Mouse (Mus musculus): ENCODE data around the gene Ankrd2. TPM values are rescaled to one million over a fixed set of nuclear protein-coding genes. Genes with fewer than 3 reads are reported as not detected.

Gene Ankrd2
- polyA plus RNA-seq, 1 experiment from 2014 or later: 0.11 TPM

DNA sequence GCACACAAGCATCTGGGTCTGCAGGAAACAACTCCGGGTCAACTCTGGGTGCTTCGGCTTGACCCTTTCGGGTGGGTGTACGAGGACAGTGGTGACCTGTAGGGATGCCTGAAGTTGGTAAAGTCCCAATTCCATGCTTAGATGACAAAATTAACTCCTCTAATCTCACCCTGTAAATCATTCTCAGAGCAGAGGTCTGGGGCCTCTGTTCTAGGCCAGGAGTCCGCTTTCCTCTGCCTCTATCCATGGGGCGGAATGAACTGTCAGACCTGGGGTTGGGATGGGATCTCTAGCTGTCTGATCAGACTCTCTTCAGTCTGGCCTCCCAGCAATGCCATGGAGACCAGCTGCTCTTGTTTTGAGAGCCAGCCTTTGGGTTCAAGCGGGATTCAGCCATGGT, 25.6 kb downstream of the Ankrd2 start:
- H3K4me2 ChIP-seq: no peak overlapping the region
- no peak overlapping the region for H3K4me3 ChIP-seq
- ATAC-seq: no peak; the same call in 1 of the 2 replicates
- no peaks in the 10 kb centered on the region for H3K4me1 ChIP-seq
- WGBS (ENCODE audit: insufficient replicate concordance): 81% methylated on average over 7 of the region's 7 CpGs
- no peaks in the 10 kb centered on the region for H3K27me3 ChIP-seq (replicated peaks)
- peaks cover 2% of the 10 kb centered on the region; the same call in 1 of the 2 replicates for H3K36me3 ChIP-seq
- no peaks in the 10 kb centered on the region for H3K9me3 ChIP-seq (replicated peaks)
- H3K27ac ChIP-seq: no peak overlapping the region
- H3K9ac ChIP-seq: no peak overlapping the region

DNA sequence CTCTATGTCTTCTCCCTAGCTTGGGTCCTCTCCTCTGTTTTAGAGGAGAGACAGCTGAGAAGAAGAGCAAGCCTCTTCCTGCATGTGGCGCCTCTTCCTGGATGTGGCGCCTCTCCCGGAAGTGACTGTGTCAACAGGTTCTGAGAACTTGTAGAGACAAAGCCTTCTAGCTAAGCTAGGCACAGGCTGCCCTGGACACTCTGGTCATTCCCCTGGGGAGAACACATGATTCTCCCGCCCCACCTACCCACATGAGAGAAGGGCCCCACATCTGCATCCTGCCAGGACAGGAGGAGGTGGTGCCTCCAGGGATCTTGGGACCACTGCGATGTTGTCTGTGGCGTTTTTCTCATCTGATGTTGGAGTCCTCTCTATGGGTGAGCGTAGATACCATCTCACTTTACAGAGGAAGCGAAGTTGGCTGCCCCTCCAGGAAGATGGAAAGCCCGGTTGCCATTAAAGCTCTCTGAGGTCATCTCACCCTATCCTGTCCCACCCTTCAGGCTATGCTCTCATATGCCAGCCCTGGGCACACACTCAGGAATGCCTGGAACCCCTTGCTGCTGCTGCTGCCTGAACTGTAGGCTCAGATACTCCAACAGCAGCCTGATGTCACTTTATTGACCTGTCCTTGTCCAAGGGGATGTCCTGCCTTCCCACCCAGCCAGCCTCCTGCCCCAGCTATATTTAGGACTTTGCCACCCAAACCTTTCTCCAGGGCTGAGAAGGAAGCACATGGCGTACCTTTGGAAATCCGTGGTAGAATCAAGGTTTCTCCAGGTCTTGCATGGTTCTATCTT, 32.8 kb downstream of the Ankrd2 start:
- H3K4me1 ChIP-seq: peaks cover 4% of the 10 kb centered on the region; the same call in 1 of the 2 replicates
- no peak for ATAC-seq
- no peak overlapping the region for H3K27ac ChIP-seq
- H3K27me3 ChIP-seq (replicated peaks): no peaks in the 10 kb centered on the region
- peaks cover 6% of the 10 kb centered on the region; the same call in 1 of the 2 replicates for H3K36me3 ChIP-seq
- 61% methylated on average over 11 of the region's 11 CpGs for WGBS (ENCODE audit: insufficient replicate concordance)
- H3K4me2 ChIP-seq: no peak overlapping the region
- no peak overlapping the region for H3K4me3 ChIP-seq
- no peaks in the 10 kb centered on the region for H3K9me3 ChIP-seq (replicated peaks)
- H3K9ac ChIP-seq: no peak overlapping the region

GRCm38 (mm10) chr19:42069241-42069525, 33.4 kb downstream of the Ankrd2 start:
- Histone ChIP-seq H3K9me3 (replicated peaks) (no peaks in the 10 kb centered on the region), H3K4me1 (peaks cover 4% of the 10 kb centered on the region; the same call in 1 of the 2 replicates), H3K27ac (no peak overlapping the region), H3K4me2 (no peak overlapping the region), H3K9ac (no peak overlapping the region), H3K4me3 (no peak overlapping the region), H3K27me3 (replicated peaks) (no peaks in the 10 kb centered on the region), H3K36me3 (peaks cover 6% of the 10 kb centered on the region; the same call in 1 of the 2 replicates)
- 71% methylated on average over 6 of the region's 6 CpGs for WGBS (ENCODE audit: insufficient replicate concordance)
- ATAC-seq: no peak

GRCm38 (mm10) chr19:42071221-42071620, 35.4 kb downstream of the Ankrd2 start:
- H3K27me3 ChIP-seq (replicated peaks): no peaks in the 10 kb centered on the region
- H3K4me2 ChIP-seq: no peak overlapping the region
- peak overlapping the region; percentile 28 for H3K27ac ChIP-seq
- no peak for ATAC-seq
- WGBS (ENCODE audit: insufficient replicate concordance): 71% methylated on average over 7 of the region's 7 CpGs
- H3K9me3 ChIP-seq (replicated peaks): no peaks in the 10 kb centered on the region
- peaks cover 4% of the 10 kb centered on the region; the same call in 1 of the 2 replicates for H3K4me1 ChIP-seq
- peaks cover 6% of the 10 kb centered on the region; the same call in 1 of the 2 replicates for H3K36me3 ChIP-seq
- no peak overlapping the region for H3K4me3 ChIP-seq
- H3K9ac ChIP-seq: no peak overlapping the region

DNA sequence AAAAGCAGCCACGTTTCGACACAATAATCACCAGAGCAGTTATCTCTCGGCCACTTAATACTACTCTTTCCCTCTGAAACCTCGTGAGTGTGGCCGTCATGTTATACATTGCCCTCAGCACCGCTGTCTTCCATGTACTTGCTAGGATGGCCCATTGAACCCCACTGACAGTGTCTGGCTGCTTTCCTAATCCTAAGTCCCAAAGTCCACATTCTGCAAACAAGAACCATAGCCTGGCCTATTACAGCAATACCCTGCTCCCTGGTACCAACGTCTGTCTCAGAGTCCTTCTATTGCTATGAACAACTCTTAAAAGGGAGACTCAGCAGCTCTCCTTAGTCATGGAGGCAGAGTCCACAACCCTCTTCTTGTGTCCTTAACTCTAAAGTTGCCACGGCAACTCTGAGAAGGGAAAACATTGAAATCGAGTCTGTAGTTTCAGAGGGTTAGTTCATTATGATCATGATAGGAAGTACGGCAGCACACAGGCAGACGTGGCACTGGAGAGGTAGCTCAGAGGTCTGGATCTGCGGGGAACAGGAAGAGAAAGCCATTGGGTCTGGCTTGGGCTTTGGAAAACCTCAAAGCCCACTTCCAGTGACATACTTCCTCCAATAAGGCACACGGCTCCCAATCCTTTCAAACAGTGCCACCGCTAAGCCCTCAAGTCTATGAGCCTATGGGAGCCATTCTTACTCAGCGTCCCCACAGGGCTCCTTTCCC, 36.2 kb downstream of the Ankrd2 start:
- Histone ChIP-seq H3K9me3 (replicated peaks) (no peaks in the 10 kb centered on the region), H3K4me2 (no peak overlapping the region), H3K36me3 (0 out of 2 replicates have a peak, but pooled peaks cover 3% of the 10 kb centered on the region), H3K27ac (peak overlapping the region; percentile 75), H3K9ac (no peak overlapping the region), H3K27me3 (replicated peaks) (no peaks in the 10 kb centered on the region), H3K4me1 (peaks cover 4% of the 10 kb centered on the region; the same call in 1 of the 2 replicates), H3K4me3 (no peak overlapping the region)
- 62% methylated on average over 15 of the region's 15 CpGs for WGBS (ENCODE audit: insufficient replicate concordance)
- peak; percentile 73 for ATAC-seq

- Histone ChIP-seq H3K4me2 (no peak overlapping the region), H3K9me3 (replicated peaks) (no peaks in the 10 kb centered on the region), H3K27ac (peak overlapping the region; percentile 75), H3K9ac (no peak overlapping the region), H3K4me1 (peaks cover 4% of the 10 kb centered on the region; the same call in 1 of the 2 replicates), H3K36me3 (0 out of 2 replicates have a peak, but pooled peaks cover 3% of the 10 kb centered on the region), H3K4me3 (no peak overlapping the region), H3K27me3 (replicated peaks) (no peaks in the 10 kb centered on the region)
- ATAC-seq: no peak
- 74% methylated on average over 7 of the region's 7 CpGs for WGBS (ENCODE audit: insufficient replicate concordance)
Measured at GRCm38 (mm10) chr19:42072802-42073201, 37.0 kb downstream of the Ankrd2 start.

GRCm38 (mm10) chr19:42075051-42075450, 39.3 kb downstream of the Ankrd2 start:
- Histone ChIP-seq H3K4me2 (no peak overlapping the region), H3K27me3 (replicated peaks) (no peaks in the 10 kb centered on the region), H3K4me1 (peaks cover 22% of the 10 kb centered on the region), H3K27ac (no peak overlapping the region), H3K4me3 (no peak overlapping the region), H3K36me3 (0 out of 2 replicates have a peak, but pooled peaks cover 3% of the 10 kb centered on the region), H3K9me3 (replicated peaks) (no peaks in the 10 kb centered on the region), H3K9ac (no peak overlapping the region)
- 70% methylated on average over 2 of the region's 2 CpGs for WGBS (ENCODE audit: insufficient replicate concordance)
- ATAC-seq: no peak

DNA sequence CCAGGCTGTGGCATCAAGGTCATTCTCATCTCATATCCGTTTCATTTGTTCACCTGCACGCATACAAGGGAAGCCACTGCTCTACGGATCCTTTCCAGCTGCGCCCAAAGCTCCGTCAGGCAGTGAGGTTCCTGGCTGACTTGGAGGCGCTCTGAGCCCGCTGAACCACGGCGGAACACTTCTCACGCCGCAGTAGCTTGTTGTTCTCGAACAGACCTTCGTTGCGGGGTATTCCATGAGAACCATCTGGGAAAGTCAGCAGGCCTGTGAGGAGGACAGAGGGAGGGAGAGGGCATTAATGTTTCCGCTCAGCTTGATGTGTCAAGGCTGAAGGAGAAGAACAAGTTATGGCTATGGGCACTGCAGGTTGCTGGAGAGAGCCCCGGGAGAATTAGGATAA, 40.2 kb downstream of the Ankrd2 start:
- no peak for ATAC-seq
- WGBS (ENCODE audit: insufficient replicate concordance): 86% methylated on average over 16 of the region's 16 CpGs

GRCm38 (mm10) chr19:42078566-42078965, 42.8 kb downstream of the Ankrd2 start:
- Histone ChIP-seq H3K4me3 (no peak overlapping the region), H3K4me1 (peaks cover 26% of the 10 kb centered on the region), H3K27me3 (replicated peaks) (no peaks in the 10 kb centered on the region), H3K36me3 (no peaks in the 10 kb centered on the region), H3K9ac (no peak overlapping the region), H3K4me2 (0 out of 2 replicates have a peak overlapping the region, but pooled peaks have one; percentile 28), H3K27ac (0 out of 2 replicates have a peak overlapping the region, but pooled peaks have one; percentile 20), H3K9me3 (replicated peaks) (no peaks in the 10 kb centered on the region)
- 79% methylated on average over 8 of the region's 8 CpGs for WGBS (ENCODE audit: insufficient replicate concordance)
- no peak for ATAC-seq

More for the DNA sequence above, 40.2 kb downstream of the Ankrd2 start:
- H3K4me2 ChIP-seq: no peak overlapping the region
- H3K4me1 ChIP-seq: peaks cover 29% of the 10 kb centered on the region
- no peaks in the 10 kb centered on the region for H3K9me3 ChIP-seq (replicated peaks)
- no peaks in the 10 kb centered on the region for H3K27me3 ChIP-seq (replicated peaks)
- H3K9ac ChIP-seq: no peak overlapping the region
- H3K27ac ChIP-seq: no peak overlapping the region
- no peaks in the 10 kb centered on the region for H3K36me3 ChIP-seq
- no peak overlapping the region for H3K4me3 ChIP-seq

- Histone ChIP-seq H3K4me2 (peak overlapping the region; percentile 28; the same call in 1 of the 2 replicates), H3K9ac (no peak overlapping the region), H3K4me1 (peaks cover 26% of the 10 kb centered on the region), H3K9me3 (replicated peaks) (no peaks in the 10 kb centered on the region), H3K27me3 (replicated peaks) (no peaks in the 10 kb centered on the region), H3K36me3 (no peaks in the 10 kb centered on the region), H3K27ac (peak overlapping the region; percentile 39; the same call in 1 of the 2 replicates), H3K4me3 (no peak overlapping the region)
- WGBS (ENCODE audit: insufficient replicate concordance): 64% methylated on average over 12 of the region's 12 CpGs
- no peak; the same call in 1 of the 2 replicates for ATAC-seq
Measured at GRCm38 (mm10) chr19:42079006-42079405, 43.2 kb downstream of the Ankrd2 start.

- Histone ChIP-seq H3K9me3 (replicated peaks) (no peaks in the 10 kb centered on the region), H3K4me3 (no peak overlapping the region), H3K4me2 (no peak overlapping the region), H3K4me1 (peaks cover 26% of the 10 kb centered on the region), H3K27me3 (replicated peaks) (no peaks in the 10 kb centered on the region), H3K9ac (no peak overlapping the region), H3K27ac (no peak overlapping the region), H3K36me3 (no peaks in the 10 kb centered on the region)
- 68% methylated on average over 5 of the region's 5 CpGs for WGBS (ENCODE audit: insufficient replicate concordance)
- ATAC-seq: no peak
Measured at GRCm38 (mm10) chr19:42079950-42080349, 44.1 kb downstream of the Ankrd2 start.

GRCm38 (mm10) chr19:42080469-42080868, 44.7 kb downstream of the Ankrd2 start:
- Histone ChIP-seq H3K4me2 (no peak overlapping the region), H3K4me3 (no peak overlapping the region), H3K4me1 (peaks cover 27% of the 10 kb centered on the region), H3K9ac (no peak overlapping the region), H3K27me3 (replicated peaks) (no peaks in the 10 kb centered on the region), H3K27ac (no peak overlapping the region), H3K9me3 (replicated peaks) (no peaks in the 10 kb centered on the region), H3K36me3 (no peaks in the 10 kb centered on the region)
- ATAC-seq: no peak
- 74% methylated on average over 11 of the region's 11 CpGs for WGBS (ENCODE audit: insufficient replicate concordance)

All from liver, embryonic 12.5 days (tissue).